Mouse (Mus musculus): ENCODE data around the gene 2610528J11Rik. TPM values are rescaled to one million over a fixed set of nuclear protein-coding genes. Genes with fewer than 3 reads are reported as not detected.
A peak's percentile ranks its signal among the peaks of the same experiment; 100 is the strongest.

2610528J11Rik gene
- polyA plus RNA-seq, 1 experiment from 2014 or later = 18.8 TPM

DNA sequence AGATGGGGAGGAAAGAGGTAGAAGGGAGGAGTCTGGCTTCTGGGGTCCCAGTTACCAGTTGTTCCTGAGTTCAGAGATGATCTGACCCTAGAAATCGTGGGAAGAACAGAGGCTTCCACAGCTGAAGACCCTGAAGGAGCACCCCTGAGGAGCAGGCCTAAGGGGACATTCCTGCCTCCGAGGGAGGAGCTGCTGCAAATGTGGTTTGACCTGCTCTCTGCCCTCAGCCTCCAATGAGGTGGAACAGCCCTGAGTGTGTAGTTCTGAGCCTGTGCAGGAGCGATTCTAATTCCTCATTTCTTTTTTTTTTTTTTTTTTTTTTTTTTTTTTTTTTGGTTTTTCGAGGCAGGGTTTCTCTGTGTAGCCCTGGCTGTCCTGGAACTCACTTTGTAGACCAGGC is 6.4 kb downstream of the 2610528J11Rik start:
- Histone ChIP-seq H3K4me1 (replicated peaks; ENCODE audit: control insufficient read depth, insufficient read depth, low read length) (no peaks in the 10 kb centered on the region), H3K36me3 (ENCODE audit: control insufficient read depth, insufficient read depth, low read length) (no peaks in the 10 kb centered on the region), H3K9me3 (ENCODE audit: control insufficient read depth, low read length) (no peaks in the 10 kb centered on the region), H3K4me3 (ENCODE audit: low read length) (no peak overlapping the region), H3K9ac (ENCODE audit: low read length) (no peak overlapping the region), H3K4me2 (ENCODE audit: low read depth, low read length) (no peak overlapping the region), H3K27me3 (ENCODE audit: control insufficient read depth, insufficient read depth, low read depth, low read length) (no peaks in the 10 kb centered on the region), H3K27ac (ENCODE audit: low read length) (no peak overlapping the region)
- WGBS = 59% methylated on average over 3 of the region's 4 CpGs
- no peak for ATAC-seq (ENCODE audit: low read depth)

DNA sequence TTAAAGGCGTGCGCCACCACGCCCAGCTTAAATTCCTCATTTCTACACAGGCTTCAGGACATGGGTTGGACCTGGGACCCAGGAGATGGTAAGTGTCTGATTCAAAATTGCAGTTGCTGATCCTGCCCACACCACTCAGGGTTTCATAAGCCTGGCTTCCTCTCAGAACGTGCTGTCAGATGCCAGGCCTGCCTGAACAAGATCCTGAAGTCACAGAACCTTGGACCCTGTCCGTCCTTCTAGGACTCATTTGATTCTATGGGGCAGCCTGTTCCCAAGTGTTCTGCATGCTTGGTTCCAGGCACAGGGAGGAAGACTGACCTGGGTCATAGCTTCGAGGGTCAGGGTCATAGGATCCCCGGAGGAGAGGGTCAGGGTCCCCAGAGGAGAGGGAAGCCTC is 6.8 kb downstream of the 2610528J11Rik start:
- Histone ChIP-seq H3K4me1 (replicated peaks; ENCODE audit: control insufficient read depth, insufficient read depth, low read length) (no peaks in the 10 kb centered on the region), H3K4me3 (ENCODE audit: low read length) (no peak overlapping the region), H3K36me3 (ENCODE audit: control insufficient read depth, insufficient read depth, low read length) (no peaks in the 10 kb centered on the region), H3K9me3 (ENCODE audit: control insufficient read depth, low read length) (no peaks in the 10 kb centered on the region), H3K27ac (ENCODE audit: low read length) (no peak overlapping the region), H3K4me2 (ENCODE audit: low read depth, low read length) (no peak overlapping the region), H3K9ac (ENCODE audit: low read length) (no peak overlapping the region), H3K27me3 (ENCODE audit: control insufficient read depth, insufficient read depth, low read depth, low read length) (no peaks in the 10 kb centered on the region)
- no peak for ATAC-seq (ENCODE audit: low read depth)
- 76% methylated on average over 7 of the region's 7 CpGs for WGBS

DNA sequence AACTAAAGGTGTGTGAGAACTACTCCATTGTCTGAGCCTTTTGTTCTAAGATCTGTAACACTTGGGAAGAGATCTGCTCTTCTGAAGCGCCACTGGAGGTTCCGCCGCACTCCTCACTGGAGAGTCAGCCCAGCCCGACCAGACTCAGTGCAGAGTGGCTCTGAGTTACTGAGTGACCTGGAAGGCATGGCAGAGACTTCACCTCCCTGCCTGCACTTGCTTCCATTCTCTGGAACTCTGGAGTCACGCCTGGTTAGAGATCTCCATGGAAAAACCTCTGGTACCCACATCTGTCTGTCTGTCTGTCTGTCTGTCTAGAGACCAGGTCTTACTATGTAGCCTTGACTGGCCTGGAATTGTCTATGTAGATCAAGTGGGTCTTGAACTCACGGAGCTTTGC is 8.8 kb downstream of the 2610528J11Rik start:
- Histone ChIP-seq H3K27me3 (ENCODE audit: control insufficient read depth, insufficient read depth, low read depth, low read length) (no peaks in the 10 kb centered on the region), H3K4me2 (ENCODE audit: low read depth, low read length) (no peak overlapping the region), H3K9ac (ENCODE audit: low read length) (no peak overlapping the region), H3K4me1 (replicated peaks; ENCODE audit: control insufficient read depth, insufficient read depth, low read length) (0 out of 2 replicates have a peak, but pooled peaks cover 1% of the 10 kb centered on the region), H3K4me3 (ENCODE audit: low read length) (no peak overlapping the region), H3K27ac (ENCODE audit: low read length) (no peak overlapping the region), H3K9me3 (ENCODE audit: control insufficient read depth, low read length) (no peaks in the 10 kb centered on the region), H3K36me3 (ENCODE audit: control insufficient read depth, insufficient read depth, low read length) (no peaks in the 10 kb centered on the region)
- WGBS = 78% methylated on average over 6 of the region's 6 CpGs
- no peak for ATAC-seq (ENCODE audit: low read depth)

DNA sequence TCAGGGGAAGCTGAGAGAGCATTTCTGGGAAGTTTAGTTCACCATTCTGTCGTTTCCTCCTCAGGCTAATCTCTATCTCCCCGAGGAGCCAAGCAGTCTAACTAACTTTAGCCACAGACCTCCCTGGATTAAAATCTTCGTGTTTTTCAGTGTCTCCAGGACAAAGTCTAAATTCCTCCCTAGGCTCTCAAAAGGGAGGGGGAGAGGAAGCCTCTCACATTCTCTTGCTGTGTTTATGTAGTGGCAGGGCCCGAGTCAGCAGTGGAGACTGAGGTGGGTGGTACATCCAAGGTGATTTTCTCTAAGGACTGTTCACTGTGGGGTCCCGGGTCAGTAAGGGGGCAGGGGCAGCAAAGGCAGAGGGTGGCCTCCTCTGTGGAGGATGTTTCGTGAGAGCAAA is 11.0 kb downstream of the 2610528J11Rik start:
- WGBS = 29% methylated on average over 6 of the region's 6 CpGs

DNA sequence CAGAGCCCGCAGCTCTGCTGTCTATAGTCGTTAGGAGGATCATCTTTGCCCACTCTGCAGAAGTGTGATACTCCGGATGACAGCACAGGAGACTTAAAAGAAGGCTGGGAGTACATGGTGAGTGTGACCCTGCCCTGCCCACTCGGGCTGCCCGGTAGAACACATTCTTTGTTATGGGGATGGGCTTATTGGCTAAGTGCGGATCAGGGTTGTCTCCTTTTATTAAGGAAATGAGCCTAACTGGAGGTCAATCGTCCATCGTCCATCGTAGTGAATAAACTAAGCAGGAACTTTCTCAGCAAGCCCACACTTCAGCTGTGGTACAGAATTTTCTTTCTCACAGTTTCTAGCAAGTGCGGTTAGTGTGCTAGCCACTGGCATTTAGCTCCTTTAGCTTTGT is 13.1 kb downstream of the 2610528J11Rik start:
- WGBS = 39% methylated on average over 10 of the region's 10 CpGs
- Histone ChIP-seq H3K9me3 (ENCODE audit: control insufficient read depth, low read length) (no peaks in the 10 kb centered on the region), H3K4me2 (ENCODE audit: low read depth, low read length) (no peak overlapping the region), H3K4me3 (ENCODE audit: low read length) (no peak overlapping the region), H3K27me3 (ENCODE audit: control insufficient read depth, insufficient read depth, low read depth, low read length) (no peaks in the 10 kb centered on the region), H3K36me3 (ENCODE audit: control insufficient read depth, insufficient read depth, low read length) (no peaks in the 10 kb centered on the region), H3K4me1 (replicated peaks; ENCODE audit: control insufficient read depth, insufficient read depth, low read length) (0 out of 2 replicates have a peak, but pooled peaks cover 2% of the 10 kb centered on the region), H3K27ac (ENCODE audit: low read length) (no peak overlapping the region), H3K9ac (ENCODE audit: low read length) (no peak overlapping the region)
- ATAC-seq (ENCODE audit: low read depth) = no peak

More for the DNA sequence above, 11.0 kb downstream of the 2610528J11Rik start:
- no peak overlapping the region for H3K4me3 ChIP-seq (ENCODE audit: low read length)
- H3K36me3 ChIP-seq (ENCODE audit: control insufficient read depth, insufficient read depth, low read length) = no peaks in the 10 kb centered on the region
- H3K4me1 ChIP-seq (replicated peaks; ENCODE audit: control insufficient read depth, insufficient read depth, low read length) = 0 out of 2 replicates have a peak, but pooled peaks cover 2% of the 10 kb centered on the region
- no peak for ATAC-seq (ENCODE audit: low read depth)
- H3K27me3 ChIP-seq (ENCODE audit: control insufficient read depth, insufficient read depth, low read depth, low read length) = no peaks in the 10 kb centered on the region
- H3K9me3 ChIP-seq (ENCODE audit: control insufficient read depth, low read length) = no peaks in the 10 kb centered on the region
- H3K9ac ChIP-seq (ENCODE audit: low read length) = no peak overlapping the region
- H3K4me2 ChIP-seq (ENCODE audit: low read depth, low read length) = no peak overlapping the region
- H3K27ac ChIP-seq (ENCODE audit: low read length) = no peak overlapping the region

DNA sequence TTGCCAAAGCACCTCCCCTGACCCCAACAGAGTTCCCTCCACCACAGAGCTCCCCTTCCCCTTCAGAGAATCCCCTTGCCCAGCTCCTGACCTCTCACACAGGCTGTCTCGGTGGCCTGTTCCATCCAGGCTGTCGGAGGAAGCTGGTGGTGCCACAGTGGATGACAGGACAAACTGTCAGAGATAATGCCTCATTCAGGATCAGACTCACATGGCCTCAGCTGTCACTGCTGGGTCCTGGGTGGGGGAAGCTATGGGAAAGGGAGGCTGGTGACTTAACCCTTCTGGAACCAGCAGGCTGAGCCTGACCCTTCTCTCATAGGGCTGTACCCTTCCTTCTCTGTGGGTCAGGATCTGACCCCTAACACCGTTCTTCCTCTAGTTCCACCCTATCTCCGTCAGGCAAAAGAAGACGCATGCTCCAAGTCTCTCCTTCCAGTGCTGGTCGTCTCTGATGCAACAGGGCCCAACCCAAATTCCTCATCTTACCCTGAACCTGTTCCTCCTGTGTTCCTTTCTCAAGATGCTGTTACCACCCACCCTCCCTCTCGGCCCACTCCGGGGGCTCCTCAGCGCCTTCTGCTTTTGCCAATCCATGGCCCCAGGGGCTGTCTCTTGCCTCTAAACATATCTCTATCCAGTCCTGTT is 15.8 kb downstream of the 2610528J11Rik start:
- Histone ChIP-seq H3K9me3 (ENCODE audit: control insufficient read depth, low read length) (no peaks in the 10 kb centered on the region), H3K4me3 (ENCODE audit: low read length) (peak overlapping the region; percentile 45), H3K9ac (ENCODE audit: low read length) (peak overlapping the region; percentile 50), H3K27ac (ENCODE audit: low read length) (peak overlapping the region; percentile 92), H3K27me3 (ENCODE audit: control insufficient read depth, insufficient read depth, low read depth, low read length) (no peaks in the 10 kb centered on the region), H3K4me2 (ENCODE audit: low read depth, low read length) (peak overlapping the region; percentile 60), H3K36me3 (ENCODE audit: control insufficient read depth, insufficient read depth, low read length) (no peaks in the 10 kb centered on the region), H3K4me1 (replicated peaks; ENCODE audit: control insufficient read depth, insufficient read depth, low read length) (0 out of 2 replicates have a peak, but pooled peaks cover 2% of the 10 kb centered on the region)
- 48% methylated on average over 9 of the region's 9 CpGs for WGBS
- peak; percentile 3; the same call in 1 of the 2 replicates for ATAC-seq (ENCODE audit: low read depth)

DNA sequence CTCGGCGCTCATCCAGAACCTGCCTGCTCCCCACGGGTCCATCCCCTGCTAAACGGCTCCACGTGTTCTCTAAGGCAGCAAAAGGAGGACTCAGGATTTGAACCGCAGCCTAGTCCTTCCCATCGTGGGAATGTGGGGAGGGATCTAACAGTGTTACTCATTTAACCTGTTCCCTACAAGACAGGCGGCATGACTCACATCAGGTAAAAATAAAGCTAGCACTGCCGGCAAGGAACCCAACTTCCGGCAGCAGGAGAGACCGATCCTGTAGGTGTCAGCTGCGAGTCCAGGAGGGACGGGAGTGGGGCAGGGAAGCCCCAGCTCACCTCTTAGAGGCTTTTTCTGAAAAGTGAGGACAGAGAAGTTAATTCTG is 16.3 kb downstream of the 2610528J11Rik start:
- Histone ChIP-seq H3K9ac (ENCODE audit: low read length) (peak overlapping the region; percentile 50), H3K27ac (ENCODE audit: low read length) (peak overlapping the region; percentile 92)
- ATAC-seq (ENCODE audit: low read depth) = peak; percentile 24; the same call in 1 of the 2 replicates

DNA sequence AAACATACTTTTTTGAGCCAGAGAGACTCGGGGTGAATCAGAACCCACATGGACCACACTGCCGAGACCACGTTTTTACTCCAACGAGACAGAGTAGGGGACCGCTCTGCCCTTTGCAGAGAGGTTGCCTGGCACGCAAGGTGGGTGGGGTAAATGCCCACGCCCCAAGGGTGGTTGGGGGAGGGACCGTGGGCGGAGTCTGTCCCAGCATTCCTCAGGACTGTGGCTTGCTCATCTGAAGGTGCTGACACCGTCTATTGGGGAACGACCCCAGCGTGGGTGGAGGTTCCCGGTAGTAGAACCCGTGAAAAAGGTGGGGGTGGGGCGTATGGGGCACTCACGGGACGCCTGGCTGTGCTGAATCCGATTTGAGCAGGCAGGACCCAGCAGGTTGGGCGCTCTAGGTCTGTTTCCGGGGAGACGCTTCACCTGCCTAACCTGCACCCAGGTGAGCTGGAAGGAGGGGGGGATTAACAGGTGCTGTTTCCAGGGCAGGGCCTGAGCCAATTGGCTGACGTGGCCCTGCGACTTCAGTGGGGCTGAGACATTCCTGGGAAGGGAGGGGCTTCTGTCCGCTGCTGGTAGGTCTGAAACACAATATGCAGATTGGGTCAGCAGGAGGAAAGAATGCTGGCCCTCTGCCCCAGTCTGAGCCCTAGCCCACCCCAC is 16.9 kb downstream of the 2610528J11Rik start, which contains the start of gene Tmem125:
TSS of gene Tmem125 (minus strand) at position 453 of the 669 bp plus-strand sequence.
- Histone ChIP-seq H3K9ac (ENCODE audit: low read length) (peak within 1 kb of the TSS; percentile 50), H3K4me2 (ENCODE audit: low read depth, low read length) (peak within 1 kb of the TSS; percentile 60), H3K9me3 (ENCODE audit: control insufficient read depth, low read length) (no peaks in the 10 kb centered on the region), H3K4me3 (ENCODE audit: low read length) (peak within 1 kb of the TSS; percentile 45), H3K36me3 (ENCODE audit: control insufficient read depth, insufficient read depth, low read length) (no peaks in the 10 kb centered on the region), H3K27me3 (ENCODE audit: control insufficient read depth, insufficient read depth, low read depth, low read length) (no peaks in the 10 kb centered on the region), H3K4me1 (replicated peaks; ENCODE audit: control insufficient read depth, insufficient read depth, low read length) (0 out of 2 replicates have a peak, but pooled peaks cover 2% of the 10 kb centered on the region), H3K27ac (ENCODE audit: low read length) (peak within 1 kb of the TSS; percentile 92)
- ATAC-seq (ENCODE audit: low read depth) = peak; percentile 93
- WGBS = under 1% methylated on average over 24 of the region's 24 CpGs

More for the DNA sequence above, 16.3 kb downstream of the 2610528J11Rik start:
- H3K36me3 ChIP-seq (ENCODE audit: control insufficient read depth, insufficient read depth, low read length) = no peaks in the 10 kb centered on the region
- peak overlapping the region; percentile 45 for H3K4me3 ChIP-seq (ENCODE audit: low read length)
- H3K4me1 ChIP-seq (replicated peaks; ENCODE audit: control insufficient read depth, insufficient read depth, low read length) = 0 out of 2 replicates have a peak, but pooled peaks cover 2% of the 10 kb centered on the region
- H3K4me2 ChIP-seq (ENCODE audit: low read depth, low read length) = peak overlapping the region; percentile 60
- 9% methylated on average over 13 of the region's 13 CpGs for WGBS
- no peaks in the 10 kb centered on the region for H3K27me3 ChIP-seq (ENCODE audit: control insufficient read depth, insufficient read depth, low read depth, low read length)
- H3K9me3 ChIP-seq (ENCODE audit: control insufficient read depth, low read length) = no peaks in the 10 kb centered on the region

DNA sequence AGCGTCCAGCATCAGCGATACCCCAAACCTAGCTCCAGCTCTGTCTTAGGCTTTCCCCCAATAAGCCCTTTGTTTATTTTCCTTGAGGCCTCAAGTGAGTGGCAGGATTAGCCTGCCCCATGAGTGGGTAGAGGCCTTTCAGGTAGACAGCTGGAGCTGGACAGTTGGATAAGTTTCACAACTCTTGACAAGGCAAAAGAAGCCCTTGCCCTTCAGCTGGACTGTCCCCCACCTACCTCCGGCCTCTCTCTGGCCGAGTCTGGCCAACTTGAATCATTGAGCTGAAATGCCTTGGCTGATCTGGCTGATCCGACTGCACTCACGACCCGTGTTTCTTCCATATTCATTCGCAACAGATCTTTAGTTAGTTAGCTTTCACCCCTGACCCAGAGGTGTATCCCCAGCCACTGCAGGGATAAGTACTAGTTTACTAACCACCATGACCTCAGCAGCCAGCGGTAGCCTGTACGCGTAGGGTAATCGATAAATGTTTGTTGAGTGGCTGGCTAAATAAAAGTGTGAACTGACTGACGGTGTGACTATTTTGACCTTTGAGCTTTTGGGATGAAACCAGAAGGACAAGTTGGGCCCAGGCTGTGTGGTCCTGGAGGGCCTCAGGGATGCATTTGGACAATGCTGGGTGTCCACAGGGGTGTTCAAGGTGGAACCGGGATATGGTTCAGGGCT is 17.8 kb downstream of the 2610528J11Rik start:
- no peak for ATAC-seq (ENCODE audit: low read depth)
- Histone ChIP-seq H3K4me3 (ENCODE audit: low read length) (peak overlapping the region; percentile 45), H3K9me3 (ENCODE audit: control insufficient read depth, low read length) (no peaks in the 10 kb centered on the region), H3K9ac (ENCODE audit: low read length) (peak overlapping the region; percentile 44), H3K36me3 (ENCODE audit: control insufficient read depth, insufficient read depth, low read length) (no peaks in the 10 kb centered on the region), H3K27ac (ENCODE audit: low read length) (peak overlapping the region; percentile 92), H3K4me2 (ENCODE audit: low read depth, low read length) (peak overlapping the region; percentile 60), H3K4me1 (replicated peaks; ENCODE audit: control insufficient read depth, insufficient read depth, low read length) (0 out of 2 replicates have a peak, but pooled peaks cover 2% of the 10 kb centered on the region), H3K27me3 (ENCODE audit: control insufficient read depth, insufficient read depth, low read depth, low read length) (no peaks in the 10 kb centered on the region)
- WGBS = 41% methylated on average over 14 of the region's 14 CpGs
